Mouse (Mus musculus) megakaryocyte, embryonic 14.5 days (primary cell): ENCODE data around the gene Msmb.

Experiments used
- FLI1 ChIP-seq: IDR thresholded peaks from 2 replicates; pipeline ENCODE4 v1.6.1; 2012; ENCODE audit warnings: low read length, inconsistent platforms, mixed read lengths
- GATA1 ChIP-seq: IDR thresholded peaks from 3 replicates; pipeline ENCODE4 v1.6.1; 2012; ENCODE audit warnings: mixed read lengths, low read length, inconsistent platforms, borderline replicate concordance

- TF ChIP-seq GATA1, result no peak; the same call in 2 of the 3 replicates
- no peak for TF ChIP-seq FLI1
Measured at GRCm38 (mm10) chr14:32145809-32146511, 4.1 kb downstream of the Msmb start.
